Mouse (Mus musculus) limb, embryonic 15.5 days (tissue): ENCODE measurements around the gene Btn1a1. TPM values are rescaled to one million over a fixed set of nuclear protein-coding genes. Genes with fewer than 3 reads are reported as not detected.

Experiments used
- ATAC-seq: fragments of 200-750 bp; cut with Nextera tagmentation; 2 replicates; pipeline ENCODE4 v1.8.0; 2017; ENCODE audit warnings: low read depth, moderate TSS enrichment; ENCODE audit not compliant: insufficient number of reproducible peaks, low FRiP score, low TSS enrichment
- H3K27ac ChIP-seq: fragments of 300-500 bp; sonication (generic); 2 replicates; pipeline ENCODE4 v1.5.1; 2015; ENCODE audit warnings: moderate library complexity, mild to moderate bottlenecking, inconsistent platforms
- H3K27me3 ChIP-seq: fragments of 300-500 bp; sonication (generic); 2 replicates; pipeline ENCODE4 v1.6.1; 2015; ENCODE audit warnings: inconsistent platforms
- H3K36me3 ChIP-seq: fragments of 300-500 bp; sonication (generic); 2 replicates; pipeline ENCODE4 v1.6.1; 2015; ENCODE audit warnings: inconsistent platforms
- H3K4me1 ChIP-seq: fragments of 300-500 bp; sonication (generic); 2 replicates; pipeline ENCODE4 v1.6.1; 2015; ENCODE audit warnings: inconsistent platforms
- H3K4me2 ChIP-seq: fragments of 300-500 bp; sonication (generic); 2 replicates; pipeline ENCODE4 v1.6.1; 2015; ENCODE audit warnings: mild to moderate bottlenecking, inconsistent platforms
- H3K4me3 ChIP-seq: fragments of 300-500 bp; sonication (generic); 2 replicates; pipeline ENCODE4 v1.5.1; 2015; ENCODE audit warnings: mild to moderate bottlenecking, inconsistent platforms
- H3K9ac ChIP-seq: fragments of 300-500 bp; sonication (generic); 2 replicates; pipeline ENCODE4 v1.6.1; 2015; ENCODE audit warnings: inconsistent platforms
- H3K9me3 ChIP-seq: fragments of 300-500 bp; sonication (generic); 2 replicates; pipeline ENCODE4 v1.6.1; 2016; ENCODE audit warnings: inconsistent platforms
- WGBS: fragments of 180-500 bp; shearing (Covaris S2); methylation state at CpG from one replicate; pipeline ENCODE4 v1.1.7; 2015; 5-methylcytosine and 5-hydroxymethylcytosine counted together
- polyA plus RNA-seq: library from polyadenylated mRNA; unstranded; fragments of >200 nt; fragmentation: Nextera tagmentation; extraction: Ambion mirVana; gene quantifications from 2 replicates; pipeline ENCODE4 v1.2.1, GENCODE M21; 2015

Gene Btn1a1
- polyA plus RNA-seq, 1 experiment from 2014 or later: 0.18 TPM

GRCm38 (mm10) chr13:23475658-23476057 is 10.0 kb upstream of the Btn1a1 start:
- no peak for ATAC-seq
- 26% methylated on average over 2 of the region's 2 CpGs for WGBS
- Histone ChIP-seq H3K4me3 (no peak overlapping the region), H3K4me2 (no peak overlapping the region), H3K9me3 (no peaks in the 10 kb centered on the region), H3K27ac (no peak overlapping the region), H3K9ac (no peak overlapping the region), H3K27me3 (no peaks in the 10 kb centered on the region), H3K36me3 (no peaks in the 10 kb centered on the region), H3K4me1 (no peaks in the 10 kb centered on the region)

DNA sequence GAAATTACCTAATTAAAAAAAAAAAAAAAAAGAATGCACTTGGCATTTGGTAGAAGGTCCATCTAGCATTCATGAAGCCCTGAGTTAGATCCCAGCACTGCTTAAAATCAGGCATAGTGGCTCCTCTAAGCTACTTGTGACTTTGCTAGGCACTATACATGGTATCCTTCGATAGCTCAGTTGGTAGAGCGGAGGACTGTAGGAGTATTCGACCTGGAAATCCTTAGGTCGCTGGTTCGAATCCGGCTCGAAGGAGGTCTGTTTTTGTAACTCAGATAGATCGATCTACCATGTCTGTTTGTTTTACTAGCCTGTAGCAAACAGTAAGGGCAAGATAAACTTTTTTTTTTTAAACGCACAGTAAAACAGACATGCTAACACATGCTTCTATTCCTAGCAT is 1.2 kb upstream of the Btn1a1 start:
- 3% methylated on average over 9 of the region's 9 CpGs for WGBS
- Histone ChIP-seq H3K27ac (no peak overlapping the region), H3K9ac (no peak overlapping the region), H3K4me3 (no peak overlapping the region), H3K4me2 (no peak overlapping the region), H3K9me3 (no peaks in the 10 kb centered on the region), H3K36me3 (no peaks in the 10 kb centered on the region), H3K27me3 (peaks cover 3% of the 10 kb centered on the region; the same call in 1 of the 2 replicates), H3K4me1 (peaks cover 17% of the 10 kb centered on the region)
- ATAC-seq: peak; percentile 76; the same call in 1 of the 2 replicates

- H3K4me2 ChIP-seq: no peak overlapping the region
- ATAC-seq: no peak
- H3K9ac ChIP-seq: no peak overlapping the region
- no peaks in the 10 kb centered on the region for H3K9me3 ChIP-seq
- H3K27ac ChIP-seq: no peak overlapping the region
- no peak overlapping the region for H3K4me3 ChIP-seq
- 75% methylated on average over 1 of the region's 1 CpGs for WGBS
- peaks cover 17% of the 10 kb centered on the region for H3K4me1 ChIP-seq
- H3K36me3 ChIP-seq: no peaks in the 10 kb centered on the region
- peaks cover 3% of the 10 kb centered on the region; the same call in 1 of the 2 replicates for H3K27me3 ChIP-seq
Measured at GRCm38 (mm10) chr13:23466306-23466705, 605 bp upstream of the Btn1a1 start.

DNA sequence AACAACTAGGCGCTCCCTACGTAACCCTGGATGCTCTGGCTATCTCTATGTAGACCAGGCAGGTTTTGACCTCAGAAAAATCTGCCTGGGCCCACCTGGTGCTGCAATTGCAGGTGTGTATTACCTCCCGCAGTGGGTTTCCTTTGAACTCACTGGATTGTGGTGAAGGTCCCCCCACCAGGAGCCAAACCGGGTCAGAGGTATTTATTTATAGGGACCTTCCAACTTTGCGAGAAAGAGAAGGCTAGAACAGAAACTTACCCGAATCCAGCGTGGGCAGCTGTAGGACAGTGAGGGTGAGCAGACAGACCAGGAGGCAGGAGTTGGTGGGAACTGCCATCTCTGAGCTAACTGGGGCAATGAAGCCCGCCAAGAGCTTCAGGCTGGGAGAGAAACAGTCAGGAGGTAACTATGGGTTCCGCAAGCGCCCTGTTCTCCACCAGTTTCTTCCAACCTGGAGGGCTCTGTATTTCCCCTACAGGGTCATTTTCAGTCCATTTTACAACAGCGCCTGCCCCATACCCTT is 797 bp downstream of the Btn1a1 start:
- Histone ChIP-seq H3K9ac (peak overlapping the region; percentile 31), H3K27ac (no peak overlapping the region), H3K36me3 (no peaks in the 10 kb centered on the region), H3K9me3 (no peaks in the 10 kb centered on the region), H3K4me1 (peaks cover 17% of the 10 kb centered on the region), H3K27me3 (peaks cover 3% of the 10 kb centered on the region; the same call in 1 of the 2 replicates), H3K4me2 (peak overlapping the region; percentile 83), H3K4me3 (peak overlapping the region; percentile 53)
- 4% methylated on average over 11 of the region's 11 CpGs for WGBS
- ATAC-seq: no peak

DNA sequence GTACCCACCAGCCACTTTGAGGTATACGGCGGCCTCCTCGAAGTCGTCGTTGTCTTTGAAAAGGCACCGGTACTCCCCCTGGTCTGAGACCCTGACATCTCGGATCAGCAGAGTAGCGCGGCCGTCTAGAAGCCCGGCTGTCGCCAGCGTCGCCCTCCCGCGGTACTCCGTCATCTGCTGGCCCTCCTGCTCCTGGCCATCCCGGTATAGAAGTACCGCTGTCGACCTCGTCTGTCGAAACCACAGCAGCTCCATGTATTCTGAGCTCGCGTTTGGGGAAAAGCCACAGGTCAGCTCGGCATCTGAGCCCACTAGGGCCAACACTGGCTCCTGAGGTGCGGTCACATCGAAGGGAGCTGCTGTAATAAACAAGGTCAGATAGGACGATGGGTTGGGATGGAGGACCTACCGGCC is 1.5 kb downstream of the Btn1a1 start:
- peak overlapping the region; percentile 53 for H3K4me3 ChIP-seq
- H3K9ac ChIP-seq: peak overlapping the region; percentile 33; the same call in 1 of the 2 replicates
- under 1% methylated on average over 29 of the region's 29 CpGs for WGBS
- no peak overlapping the region for H3K27ac ChIP-seq
- peaks cover 17% of the 10 kb centered on the region for H3K4me1 ChIP-seq
- H3K27me3 ChIP-seq: peaks cover 3% of the 10 kb centered on the region; the same call in 1 of the 2 replicates
- H3K36me3 ChIP-seq: no peaks in the 10 kb centered on the region
- peak overlapping the region; percentile 83 for H3K4me2 ChIP-seq
- H3K9me3 ChIP-seq: no peaks in the 10 kb centered on the region
- ATAC-seq: no peak

DNA sequence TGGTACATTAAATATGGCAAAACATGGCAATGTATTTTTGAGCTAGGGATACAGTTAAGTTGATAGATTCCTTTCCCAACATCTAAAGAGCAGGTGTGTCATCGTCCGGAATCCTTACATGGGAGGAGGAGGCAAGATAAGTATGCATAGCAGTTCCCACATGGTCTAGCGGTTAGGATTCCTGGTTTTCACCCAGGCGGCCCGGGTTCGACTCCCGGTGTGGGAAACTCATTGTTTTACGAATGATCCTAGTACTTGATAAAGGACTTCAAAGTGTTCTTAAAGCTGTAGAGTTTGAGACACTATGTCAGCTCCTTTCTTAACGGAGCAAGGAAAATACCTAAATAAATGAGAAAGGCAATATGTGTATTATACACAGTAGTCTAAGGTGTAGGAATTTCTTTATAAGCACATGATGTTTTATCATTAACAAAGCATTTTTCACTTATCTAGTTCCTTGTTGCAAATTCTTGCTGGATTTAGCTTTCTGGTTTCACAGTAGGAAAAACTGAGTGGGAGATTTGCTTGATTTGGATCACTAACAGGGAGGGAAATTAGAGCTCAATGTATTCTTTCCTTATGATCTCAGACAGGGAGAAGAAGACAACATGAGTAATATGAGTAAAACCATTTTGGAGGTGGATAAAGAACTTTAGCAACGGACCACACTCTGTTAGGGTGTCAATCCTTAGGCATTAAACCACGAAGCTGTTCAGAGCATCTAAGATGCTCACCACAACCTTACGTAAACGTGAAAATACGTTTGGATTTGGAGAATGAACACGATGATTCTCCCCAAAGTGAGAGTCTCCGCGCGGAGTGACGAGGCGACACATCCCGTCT is 2.1 kb downstream of the Btn1a1 start:
- Histone ChIP-seq H3K36me3 (no peaks in the 10 kb centered on the region), H3K4me1 (peaks cover 17% of the 10 kb centered on the region), H3K9me3 (no peaks in the 10 kb centered on the region), H3K4me3 (peak overlapping the region; percentile 53), H3K27me3 (peaks cover 3% of the 10 kb centered on the region; the same call in 1 of the 2 replicates), H3K9ac (0 out of 2 replicates have a peak overlapping the region, but pooled peaks have one; percentile 33), H3K27ac (no peak overlapping the region), H3K4me2 (peak overlapping the region; percentile 83)
- WGBS: under 1% methylated on average over 21 of the region's 21 CpGs
- ATAC-seq: peak; percentile 48; the same call in 1 of the 2 replicates

DNA sequence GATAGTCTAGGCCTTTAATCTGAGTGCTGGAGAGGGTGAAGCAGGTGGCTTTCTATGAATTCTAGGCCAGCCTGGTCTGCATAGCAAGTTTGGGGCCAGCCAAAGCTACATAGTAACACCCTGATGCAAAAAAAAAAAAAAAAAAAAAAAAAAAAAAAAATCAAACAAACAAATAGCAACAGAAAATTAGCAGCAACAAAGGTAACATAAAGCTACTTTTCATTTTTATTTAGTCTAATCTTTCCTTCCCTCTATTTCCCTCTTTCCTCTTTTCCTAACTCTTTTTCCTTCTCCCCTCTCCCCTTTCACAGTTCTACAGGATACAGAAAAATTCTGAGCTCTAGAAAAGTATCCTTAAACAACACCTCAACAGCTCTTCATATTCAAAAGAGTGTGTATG is 3.0 kb downstream of the Btn1a1 start:
- Histone ChIP-seq H3K4me3 (no peak overlapping the region), H3K9ac (no peak overlapping the region), H3K4me1 (peaks cover 17% of the 10 kb centered on the region), H3K4me2 (no peak overlapping the region), H3K27me3 (peaks cover 3% of the 10 kb centered on the region; the same call in 1 of the 2 replicates), H3K27ac (no peak overlapping the region), H3K9me3 (no peaks in the 10 kb centered on the region), H3K36me3 (no peaks in the 10 kb centered on the region)
- no peak for ATAC-seq

DNA sequence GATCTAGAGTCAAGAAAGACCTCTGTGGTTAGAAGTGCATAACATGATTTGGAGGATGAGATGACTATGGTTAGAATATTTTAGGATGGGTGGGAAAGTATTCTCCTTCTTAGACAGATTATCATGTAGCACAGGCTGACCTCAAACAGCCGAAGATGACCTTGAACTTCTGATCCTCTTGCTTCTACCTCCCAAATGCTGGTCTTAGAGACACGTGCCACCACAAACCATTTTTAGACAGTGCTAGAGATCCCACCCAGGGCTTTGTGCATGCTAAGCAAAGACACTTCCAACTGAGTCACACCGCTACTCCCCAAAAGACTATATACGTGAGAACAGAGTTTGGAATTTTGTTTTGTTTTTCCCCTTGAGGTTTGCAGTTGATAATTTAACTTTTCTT is 3.6 kb downstream of the Btn1a1 start:
- Histone ChIP-seq H3K9me3 (no peaks in the 10 kb centered on the region), H3K27me3 (peaks cover 3% of the 10 kb centered on the region; the same call in 1 of the 2 replicates), H3K4me1 (peaks cover 17% of the 10 kb centered on the region), H3K36me3 (no peaks in the 10 kb centered on the region), H3K9ac (no peak overlapping the region), H3K4me2 (no peak overlapping the region), H3K27ac (no peak overlapping the region), H3K4me3 (no peak overlapping the region)
- ATAC-seq: no peak
- WGBS: 82% methylated on average over 4 of the region's 4 CpGs

DNA sequence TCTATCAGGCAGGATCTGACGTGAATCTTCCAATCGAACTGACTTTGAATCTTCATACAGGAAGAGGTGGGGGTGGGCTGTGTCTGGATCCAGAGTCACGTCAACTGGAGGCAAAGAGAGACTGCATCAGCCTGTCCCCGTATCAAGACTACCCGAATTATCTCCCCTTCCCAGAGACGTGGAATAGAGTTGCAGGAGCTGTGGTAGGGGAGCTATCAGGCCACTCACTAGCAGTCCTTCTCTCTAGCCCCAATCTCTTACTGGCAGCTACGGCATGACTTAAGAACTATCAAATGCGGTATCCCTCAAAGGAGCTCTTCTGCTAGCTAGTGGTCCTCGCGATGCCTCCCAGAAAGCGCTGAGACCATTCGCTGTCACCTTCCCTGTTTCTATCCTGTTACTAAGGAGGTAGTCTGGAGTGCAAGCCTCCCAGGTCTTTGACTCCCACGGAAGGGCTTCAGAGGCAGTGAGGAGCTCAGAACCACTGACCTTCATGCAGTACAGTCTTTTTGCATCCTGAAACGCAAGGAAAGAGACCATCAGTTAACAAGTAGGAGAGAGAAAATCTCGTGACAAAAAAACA is 6.3 kb downstream of the Btn1a1 start:
- WGBS: 21% methylated on average over 15 of the region's 15 CpGs
- Histone ChIP-seq H3K9ac (no peak overlapping the region), H3K9me3 (no peaks in the 10 kb centered on the region), H3K4me2 (no peak overlapping the region), H3K4me3 (no peak overlapping the region), H3K27ac (no peak overlapping the region), H3K27me3 (no peaks in the 10 kb centered on the region), H3K4me1 (0 out of 2 replicates have a peak, but pooled peaks cover 1% of the 10 kb centered on the region), H3K36me3 (no peaks in the 10 kb centered on the region)
- no peak for ATAC-seq

DNA sequence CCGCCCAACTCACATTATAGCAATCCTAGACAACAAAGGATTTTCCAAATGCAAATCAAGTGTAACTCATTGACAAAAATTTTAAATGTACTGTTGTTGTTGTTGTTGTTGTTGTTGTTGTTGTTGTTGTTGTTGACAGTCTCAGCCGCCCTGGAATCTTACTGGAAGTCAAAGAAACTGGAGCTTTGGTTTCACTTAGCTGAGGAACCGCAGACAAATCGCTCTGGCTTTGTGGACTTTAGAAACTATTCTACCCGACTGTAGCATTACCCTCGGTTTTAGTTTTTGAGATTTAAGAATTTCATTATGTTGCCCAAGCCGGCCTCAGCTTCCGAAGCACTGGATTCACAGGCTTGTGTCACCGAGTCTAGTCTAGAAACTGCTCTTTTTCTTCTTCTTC is 11.8 kb downstream of the Btn1a1 start:
- Histone ChIP-seq H3K27me3 (no peaks in the 10 kb centered on the region), H3K27ac (peak overlapping the region; percentile 94), H3K9ac (peak overlapping the region; percentile 57), H3K9me3 (no peaks in the 10 kb centered on the region), H3K4me3 (peak overlapping the region; percentile 67), H3K36me3 (no peaks in the 10 kb centered on the region), H3K4me2 (peak overlapping the region; percentile 48), H3K4me1 (no peaks in the 10 kb centered on the region)
- ATAC-seq: no peak
- WGBS: under 1% methylated on average over 9 of the region's 9 CpGs

DNA sequence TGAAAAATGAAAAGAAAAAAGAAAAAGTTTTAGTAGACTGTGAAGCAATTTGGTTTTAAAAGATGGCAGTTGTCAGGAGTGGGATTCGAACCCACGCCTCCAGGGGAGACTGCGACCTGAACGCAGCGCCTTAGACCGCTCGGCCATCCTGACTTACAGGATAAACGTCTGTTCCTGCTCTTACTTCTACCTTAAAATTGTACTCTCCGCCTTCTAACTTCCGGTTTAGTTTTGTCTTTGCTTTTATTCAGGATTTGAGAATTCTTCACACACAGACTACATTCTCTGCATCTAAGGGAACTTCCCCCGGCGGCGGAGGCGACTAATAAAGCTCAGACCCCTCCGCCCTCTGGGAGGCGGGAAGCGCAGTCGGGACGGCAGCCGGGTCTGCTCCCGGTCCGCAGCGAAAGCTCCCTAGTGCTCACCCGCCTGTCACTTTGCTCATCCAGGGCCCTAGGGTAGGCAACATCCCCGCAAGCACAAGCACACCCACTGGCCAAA is 12.3 kb downstream of the Btn1a1 start:
- Histone ChIP-seq H3K36me3 (no peaks in the 10 kb centered on the region), H3K9me3 (no peaks in the 10 kb centered on the region), H3K4me2 (peak overlapping the region; percentile 48), H3K27ac (peak overlapping the region; percentile 94), H3K4me1 (no peaks in the 10 kb centered on the region), H3K27me3 (no peaks in the 10 kb centered on the region), H3K4me3 (peak overlapping the region; percentile 67), H3K9ac (peak overlapping the region; percentile 57)
- WGBS: under 1% methylated on average over 25 of the region's 25 CpGs
- ATAC-seq: peak; percentile 80

DNA sequence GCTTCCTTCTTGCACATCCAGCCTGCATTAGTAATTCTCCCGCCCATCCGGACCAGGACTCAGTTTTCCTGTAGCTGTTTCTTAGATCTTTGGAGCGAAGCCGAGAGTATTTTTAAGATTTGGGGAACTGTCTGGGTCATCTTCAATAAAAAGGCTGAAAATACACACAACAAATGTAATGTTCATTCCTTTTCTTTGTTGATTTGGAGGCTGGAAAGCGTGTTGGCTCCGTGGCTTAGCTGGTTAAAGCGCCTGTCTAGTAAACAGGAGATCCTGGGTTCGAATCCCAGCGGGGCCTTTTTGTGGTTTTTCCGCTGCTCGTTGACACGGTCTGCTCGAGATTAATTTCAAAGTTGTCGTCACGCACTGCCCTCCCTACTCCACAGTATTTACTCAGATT is 15.3 kb downstream of the Btn1a1 start:
- no peak overlapping the region for H3K9ac ChIP-seq
- H3K9me3 ChIP-seq: no peaks in the 10 kb centered on the region
- H3K4me1 ChIP-seq: no peaks in the 10 kb centered on the region
- no peak for ATAC-seq
- H3K4me3 ChIP-seq: peak overlapping the region; percentile 54
- H3K27me3 ChIP-seq: no peaks in the 10 kb centered on the region
- H3K4me2 ChIP-seq: peak overlapping the region; percentile 61
- under 1% methylated on average over 15 of the region's 15 CpGs for WGBS
- peak overlapping the region; percentile 62 for H3K27ac ChIP-seq
- no peaks in the 10 kb centered on the region for H3K36me3 ChIP-seq
